ENCODE assay signal across 8 mouse cellular contexts in genomic region chr4:134401181-134401661, GRCm38 (mm10). TPM values are rescaled to one million over a fixed set of nuclear protein-coding genes. Genes with fewer than 3 reads are reported as not detected.
DNase-seq lines count a peak whose midpoint lies in the region; ATAC-seq and TF ChIP-seq lines count a peak whose summit lies in the region.

No protein-coding gene starts in this region.

- no peaks in the 10 kb centered on the region for H3K27me3 ChIP-seq in forebrain, embryonic 13.5 days
- H3K27me3 ChIP-seq in liver, embryonic 16.5 days (ENCODE audit: control insufficient read depth, insufficient read depth, low read depth, low read length): peaks cover 7% of the 10 kb centered on the region; the same call in 1 of the 2 replicates
- no peaks in the 10 kb centered on the region for H3K27me3 ChIP-seq in neural tube, embryonic 11.5 days (ENCODE audit: control insufficient read depth, insufficient read depth, low read length)

- ATAC-seq in forebrain, embryonic 13.5 days: peak; percentile 80
- ATAC-seq in liver, embryonic 16.5 days (ENCODE audit: low read depth): peak; percentile 71
- peak; percentile 55 for ATAC-seq in neural tube, embryonic 11.5 days (ENCODE audit: insufficient read depth, low FRiP score, low TSS enrichment)

- 3% methylated on average over 19 of the region's 19 CpGs for WGBS in forebrain, embryonic 13.5 days
- 3% methylated on average over 19 of the region's 19 CpGs for WGBS in liver, embryonic 16.5 days (ENCODE audit: insufficient replicate concordance)
- WGBS in neural tube, embryonic 11.5 days: 15% methylated on average over 19 of the region's 19 CpGs

- H3K36me3 ChIP-seq in forebrain, embryonic 13.5 days (ENCODE audit: poor library complexity, severe bottlenecking): no peaks in the 10 kb centered on the region
- H3K36me3 ChIP-seq in liver, embryonic 16.5 days (ENCODE audit: control insufficient read depth, insufficient read depth): no peaks in the 10 kb centered on the region
- H3K36me3 ChIP-seq in neural tube, embryonic 11.5 days (ENCODE audit: control insufficient read depth, insufficient read depth, low read length): no peaks in the 10 kb centered on the region; the same call in 1 of the 2 replicates

- peaks cover 46% of the 10 kb centered on the region for H3K4me1 ChIP-seq in forebrain, embryonic 13.5 days
- peaks cover 28% of the 10 kb centered on the region for H3K4me1 ChIP-seq in liver, embryonic 16.5 days (ENCODE audit: control insufficient read depth, low read depth, low read length)
- no peaks in the 10 kb centered on the region; the same call in 1 of the 2 replicates for H3K4me1 ChIP-seq in neural tube, embryonic 11.5 days (ENCODE audit: control insufficient read depth, insufficient read depth, low read length)

- H3K4me2 ChIP-seq in forebrain, embryonic 13.5 days: peak overlapping the region; percentile 71
- H3K4me2 ChIP-seq in liver, embryonic 16.5 days (ENCODE audit: low read depth, low read length): peak overlapping the region; percentile 86
- H3K4me2 ChIP-seq in neural tube, embryonic 11.5 days (ENCODE audit: low read depth): peak overlapping the region; percentile 49

- TF ChIP-seq CTCF in layer of hippocampus, adult 2 months (conservative IDR thresholded peaks at IDR 0.05): no peak

- intact Hi-C loops in heart, postnatal 14 days (cut with DNase I): no loop called here

- peak overlapping the region; percentile 57 for H3K27ac ChIP-seq in forebrain, embryonic 13.5 days
- peak overlapping the region; percentile 94 for H3K27ac ChIP-seq in layer of hippocampus, adult 2 months
- peak overlapping the region; percentile 26 for H3K27ac ChIP-seq in liver, embryonic 16.5 days (ENCODE audit: low read length)
- 0 out of 2 replicates have a peak overlapping the region, but pooled peaks have one; percentile 39 for H3K27ac ChIP-seq in neural tube, embryonic 11.5 days (ENCODE audit: low read depth, low read length)

- peak overlapping the region; percentile 38 for H3K4me3 ChIP-seq in forebrain, embryonic 13.5 days
- peak overlapping the region; percentile 56 for H3K4me3 ChIP-seq in layer of hippocampus, adult 2 months
- peak overlapping the region; percentile 53 for H3K4me3 ChIP-seq in liver, embryonic 16.5 days (ENCODE audit: low read depth, low read length)
- peak overlapping the region; percentile 27 for H3K4me3 ChIP-seq in neural tube, embryonic 11.5 days (ENCODE audit: low read depth, low read length)

- no peaks in the 10 kb centered on the region for H3K9me3 ChIP-seq in forebrain, embryonic 13.5 days (replicated peaks)
- no peaks in the 10 kb centered on the region for H3K9me3 ChIP-seq in liver, embryonic 16.5 days (replicated peaks; ENCODE audit: control insufficient read depth, low read length)
- H3K9me3 ChIP-seq in neural tube, embryonic 11.5 days (ENCODE audit: control insufficient read depth, low read length): no peaks in the 10 kb centered on the region

- H3K9ac ChIP-seq in forebrain, embryonic 13.5 days: peak overlapping the region; percentile 63
- peak overlapping the region; percentile 28 for H3K9ac ChIP-seq in liver, embryonic 16.5 days (ENCODE audit: low read depth, low read length)
- peak overlapping the region; percentile 52 for H3K9ac ChIP-seq in neural tube, embryonic 11.5 days (ENCODE audit: low read length)

- peak; percentile 41 to 50 for DNase-seq in urinary bladder, adult 18-20 months (ENCODE audit: low spot score in 2 of 2)
- DNase-seq in urinary bladder, postnatal 10 days (ENCODE audit: low spot score): no peak
- DNase-seq in heart, postnatal 14 days: peak; percentile 69 to 73
- DNase-seq in layer of hippocampus, adult 2 months (ENCODE audit: low spot score in 2 of 2): peak; percentile 64 to 65
- peak; percentile 72 for DNase-seq in neural tube, embryonic 11.5 days (ENCODE audit: low spot score)
- peak; percentile 85 for DNase-seq in thymus, postnatal 0 days (ENCODE audit: low spot score)

RNA-seq across cellular contexts. Expression of gene Pafah2, which starts 5.1 kb away (rescaled TPM):
- polyA plus RNA-seq in forebrain, embryonic 13.5 days (2015; fragmentation: Nextera tagmentation; extraction: Ambion mirVana): 6.3 and 6.5 TPM in 2 replicates
- 1 to 10 TPM; 7.5 to 8.6 TPM for total RNA-seq in heart, postnatal 14 days (2021)
- 1 to 10 TPM; 6.6 to 9.0 TPM for total RNA-seq in layer of hippocampus, adult 2 months (2021)
- polyA plus RNA-seq in liver, embryonic 16.5 days (2015; fragmentation: Nextera tagmentation; extraction: Ambion mirVana): 6.6 and 8.2 TPM in 2 replicates
- polyA plus RNA-seq in neural tube, embryonic 11.5 days (2014; fragmentation: Nextera tagmentation; extraction: Ambion mirVana): 6.9 and 11.4 TPM in 2 replicates
- 4.6 and 5.3 TPM in 2 replicates for polyA plus RNA-seq in thymus, postnatal 0 days (2015; fragmentation: Nextera tagmentation; extraction: Ambion mirVana)

RNA-seq across cellular contexts. Expression of gene Extl1, which starts 17.6 kb away (rescaled TPM):
- 0.12 and 0.37 TPM in 2 replicates for polyA plus RNA-seq in forebrain, embryonic 13.5 days (2015; fragmentation: Nextera tagmentation; extraction: Ambion mirVana)
- 10 to 100 TPM; 11.4 to 12.0 TPM for total RNA-seq in heart, postnatal 14 days (2021)
- 10 to 100 TPM; 44.7 to 46.5 TPM for total RNA-seq in layer of hippocampus, adult 2 months (2021)
- 0.21 and 0.25 TPM in 2 replicates for polyA plus RNA-seq in liver, embryonic 16.5 days (2015; fragmentation: Nextera tagmentation; extraction: Ambion mirVana)
- polyA plus RNA-seq in neural tube, embryonic 11.5 days (2014; fragmentation: Nextera tagmentation; extraction: Ambion mirVana): 0.24 and 0.37 TPM in 2 replicates
- polyA plus RNA-seq in thymus, postnatal 0 days (2015; fragmentation: Nextera tagmentation; extraction: Ambion mirVana): 2.9 and 3.3 TPM in 2 replicates

RNA-seq across cellular contexts. Expression of gene Slc30a2, which starts 58.2 kb away (rescaled TPM):
- not detected in 2 replicates for polyA plus RNA-seq in forebrain, embryonic 13.5 days (2015; fragmentation: Nextera tagmentation; extraction: Ambion mirVana)
- total RNA-seq in heart, postnatal 14 days (2021): under 1 TPM; 0.68 to 0.96 TPM
- total RNA-seq in layer of hippocampus, adult 2 months (2021): not detected
- 0.02 and 0.12 TPM in 2 replicates for polyA plus RNA-seq in liver, embryonic 16.5 days (2015; fragmentation: Nextera tagmentation; extraction: Ambion mirVana)
- not detected in 2 replicates for polyA plus RNA-seq in neural tube, embryonic 11.5 days (2014; fragmentation: Nextera tagmentation; extraction: Ambion mirVana)
- 0.17 and 0.40 TPM in 2 replicates for polyA plus RNA-seq in thymus, postnatal 0 days (2015; fragmentation: Nextera tagmentation; extraction: Ambion mirVana)

Comparison
In these comparisons a context has a peak if more than half of its experiments do, and no peak if none do; other contexts are left out.
1. H3K27ac ChIP-seq: peak in every context shown above with its lines; median percentile 94 in layer of hippocampus, adult 2 months; 57 in forebrain, embryonic 13.5 days; 39 in neural tube, embryonic 11.5 days; 26 in liver, embryonic 16.5 days.